Mouse (Mus musculus) cerebellum, adult 11 months (tissue): ENCODE measurements around the gene Pkd1.
A peak's percentile ranks its signal among the peaks of the same experiment; 100 is the strongest.

Experiments
- DNase-seq: peaks from one replicate; pipeline ENCODE4 v3.0.0; 2022

The Pkd1 gene

DNA sequence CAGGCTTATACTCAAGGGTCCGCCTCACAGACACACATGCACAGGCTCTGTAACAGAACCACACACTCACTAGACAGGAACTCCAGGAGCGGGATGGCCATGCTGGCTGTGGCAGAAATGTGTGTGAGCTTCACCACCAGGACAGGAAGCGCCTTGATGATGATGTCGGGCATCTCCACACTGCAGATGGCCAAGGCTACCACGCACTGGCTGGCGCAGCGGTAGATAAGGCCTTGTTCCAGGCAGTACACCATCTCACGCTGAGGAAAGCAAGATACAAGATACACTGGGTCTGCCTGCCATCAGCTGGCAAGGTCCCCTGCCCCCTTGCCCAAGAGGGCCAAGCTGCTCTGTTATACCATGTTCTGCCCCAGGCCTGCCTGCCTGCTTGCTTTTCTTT is 59.2 kb downstream of the Pkd1 start:
- DNase-seq = no peak

DNA sequence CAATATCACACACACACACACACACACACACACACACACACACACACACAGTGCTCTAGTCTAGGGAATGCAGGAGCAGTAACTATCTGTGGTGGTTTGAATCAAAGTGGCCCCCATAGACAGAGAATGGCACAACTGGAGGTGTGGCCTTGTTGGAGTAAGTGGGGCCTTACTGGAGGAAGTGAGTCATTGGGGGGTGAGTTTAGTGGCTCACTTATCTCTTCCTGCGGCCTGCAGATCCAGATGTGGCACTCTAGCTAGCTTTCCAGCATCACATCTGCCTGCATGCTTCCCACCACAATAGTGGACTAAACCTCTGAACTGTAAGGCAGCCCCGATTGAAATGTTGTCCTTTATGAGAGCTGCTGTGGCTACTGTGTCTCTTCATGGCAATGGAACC is 61.1 kb downstream of the Pkd1 start:
- DNase-seq = no peak

DNA sequence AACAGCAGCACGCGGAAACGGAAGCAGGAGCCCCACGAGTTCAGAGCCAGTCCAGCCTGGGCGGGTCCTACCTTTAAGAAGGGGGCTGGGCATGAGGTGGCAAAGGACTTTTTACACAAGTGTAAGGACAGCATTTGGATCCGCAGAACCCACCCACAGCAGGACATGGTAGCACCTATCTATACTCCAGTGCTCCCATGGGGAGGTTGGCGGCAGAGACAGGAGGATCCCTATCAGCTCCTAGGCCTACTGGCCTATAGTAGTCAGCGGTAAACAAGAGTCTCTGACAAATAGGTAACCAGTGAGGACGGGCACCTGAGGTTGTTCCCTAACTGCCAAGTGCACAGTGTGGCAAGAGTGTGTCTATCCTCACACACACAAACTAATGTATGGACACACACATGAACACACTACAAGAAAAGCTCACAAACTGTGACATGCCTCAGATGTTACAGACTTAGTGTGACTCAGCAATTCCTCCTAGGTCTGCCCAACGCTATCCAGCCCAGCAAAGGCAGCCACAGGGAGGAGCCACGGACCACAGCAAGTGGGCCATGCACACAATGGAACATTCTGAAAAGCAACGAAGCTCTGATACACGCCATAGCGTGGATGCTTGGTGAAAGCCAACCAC is 68.0 kb downstream of the Pkd1 start:
- DNase-seq = no peak

DNA sequence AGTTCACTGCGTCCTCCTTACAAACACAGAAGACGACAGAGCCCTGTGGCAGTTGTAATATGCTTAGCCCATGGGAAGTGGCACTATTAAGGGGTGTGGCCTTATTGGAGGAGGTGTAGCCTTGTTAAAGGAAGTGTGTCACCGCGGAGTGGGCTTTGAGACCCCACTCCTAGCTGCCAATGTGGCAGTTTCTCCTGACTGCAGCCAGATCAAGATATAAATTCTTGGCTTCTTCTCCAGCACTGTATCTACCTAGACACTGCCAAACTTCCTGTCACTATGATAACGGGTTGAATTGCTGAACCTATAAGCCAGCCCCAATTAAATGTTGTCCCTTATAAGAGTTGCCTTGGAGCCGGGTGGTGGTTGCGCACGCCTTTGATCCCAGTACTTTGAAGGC is 75.8 kb downstream of the Pkd1 start:
- DNase-seq = no peak

DNA sequence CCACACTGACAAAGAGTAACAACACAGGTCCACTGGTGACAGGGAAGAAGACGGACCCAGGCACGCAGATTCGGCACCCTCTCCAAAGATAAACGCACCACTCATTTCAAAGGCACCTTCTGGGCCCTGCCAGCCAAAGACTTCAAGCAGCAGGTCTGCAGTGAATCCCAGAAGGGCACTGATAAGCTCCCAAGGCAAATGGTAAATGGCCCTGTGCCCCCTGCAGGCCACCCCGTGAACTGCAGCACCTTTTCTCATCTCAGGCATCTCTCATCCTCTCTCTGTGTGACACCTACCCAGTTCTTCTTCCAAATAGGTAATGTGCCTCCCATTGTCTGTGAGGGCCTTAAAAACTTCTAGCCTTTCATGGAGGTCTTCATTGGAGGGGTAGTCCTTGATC is 79.0 kb downstream of the Pkd1 start:
- DNase-seq = peak; percentile 81

DNA sequence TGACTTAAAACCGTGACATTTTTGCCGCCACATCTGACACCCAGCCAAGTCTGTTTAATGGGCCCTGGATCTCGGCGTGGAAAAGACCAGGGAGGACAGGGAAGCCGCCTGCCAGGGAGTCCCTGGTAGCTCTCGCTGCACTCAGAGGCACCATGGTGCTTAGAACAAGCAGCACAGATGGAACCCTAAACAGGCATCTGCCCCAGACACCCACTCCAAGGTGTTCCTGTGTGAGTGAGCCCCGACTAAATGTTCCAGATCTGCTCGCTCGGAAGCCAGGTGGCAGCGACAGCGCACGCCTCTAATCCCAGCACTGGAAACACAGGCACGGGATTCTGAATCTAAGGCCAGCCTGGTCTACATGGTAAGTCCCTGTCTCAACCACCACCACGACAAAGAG is 80.4 kb downstream of the Pkd1 start:
- no peak for DNase-seq

DNA sequence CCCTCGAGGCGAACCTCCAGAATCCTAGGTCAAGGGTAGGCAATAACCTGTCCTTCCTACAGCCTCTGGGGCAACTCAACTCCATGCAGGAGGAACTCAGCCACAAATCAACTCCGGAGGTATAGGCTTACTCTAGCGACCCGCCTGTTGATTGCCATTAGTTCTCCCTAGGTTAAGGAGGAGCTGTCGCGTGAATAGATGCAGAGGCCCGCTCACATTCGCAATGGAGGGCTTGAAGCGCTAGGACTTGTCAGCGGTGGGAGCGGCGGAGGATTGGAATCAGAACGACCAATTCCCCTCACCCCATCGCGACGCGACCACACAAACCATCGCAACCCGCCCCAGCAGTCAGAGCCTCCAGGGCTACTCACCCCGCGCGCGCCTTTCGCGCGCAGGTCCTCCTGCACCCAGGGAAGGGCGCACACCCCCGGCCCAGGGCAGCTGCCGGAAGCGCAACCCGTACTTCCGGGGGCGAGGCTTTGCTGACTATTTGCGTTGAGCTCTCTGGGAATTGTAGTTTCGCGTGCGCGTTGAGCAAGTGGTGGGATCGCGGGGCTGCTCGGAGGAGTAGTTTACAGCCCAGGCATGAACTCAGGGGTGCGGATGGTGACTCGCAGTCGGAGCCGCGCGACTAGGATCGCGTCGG is 82.7 kb downstream of the Pkd1 start, which contains the start of the genes Tsc2 and Nthl1:
Gene Tsc2 (minus strand): TSS at position 464 of the 646 bp plus-strand sequence.
Gene Nthl1 (plus strand): TSS at position 514 of the 646 bp plus-strand sequence.
- DNase-seq = peak; percentile 69

DNA sequence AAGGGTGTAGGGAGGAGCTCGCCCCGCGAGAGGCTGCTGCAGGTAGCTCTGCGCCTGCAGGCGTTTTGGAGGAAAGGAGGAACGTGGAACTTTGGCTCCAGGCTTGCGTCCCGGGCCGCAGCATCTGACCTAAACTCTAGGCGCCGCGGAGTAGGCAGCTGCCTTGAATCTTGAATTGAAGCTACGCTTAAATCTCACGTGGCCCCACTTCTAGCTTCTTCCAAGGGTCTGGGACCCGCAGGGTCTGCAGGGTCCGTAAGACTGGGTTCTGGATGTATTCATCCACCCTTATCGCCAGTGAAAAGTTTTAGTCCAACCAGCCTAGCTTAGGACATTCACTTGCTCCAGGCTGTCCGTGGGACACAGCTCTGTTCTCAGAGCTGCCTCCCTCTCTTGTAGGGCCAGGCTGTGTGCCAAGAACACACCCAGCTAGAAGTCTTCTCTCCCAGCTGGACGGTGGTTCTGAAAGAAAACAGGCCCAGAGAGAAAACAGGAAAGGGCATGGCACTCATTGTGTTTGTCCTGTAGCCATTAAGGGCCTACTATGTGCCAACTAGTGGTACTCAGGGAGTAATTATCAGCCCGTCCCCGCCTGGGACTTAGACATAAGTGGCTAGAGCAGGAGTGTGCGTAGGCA is 83.3 kb downstream of the Pkd1 start:
- DNase-seq = no peak

DNA sequence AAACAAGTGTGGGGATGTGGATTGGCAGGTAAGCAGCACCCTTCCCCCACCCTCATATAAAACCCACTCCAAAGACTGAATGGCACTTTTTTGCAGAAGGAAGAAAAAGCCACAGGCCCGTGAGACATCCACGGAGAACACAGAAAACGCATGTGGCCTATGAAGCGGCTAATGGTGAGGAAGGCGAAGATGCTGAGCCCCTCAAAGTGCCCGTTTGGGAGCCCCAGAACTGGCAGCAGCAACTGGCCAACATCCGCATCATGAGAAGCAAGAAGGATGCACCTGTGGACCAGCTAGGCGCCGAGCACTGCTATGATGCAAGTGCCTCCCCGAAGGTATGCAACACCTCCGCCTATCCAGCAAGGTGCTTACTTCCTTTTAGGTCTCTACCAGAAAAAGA is 84.2 kb downstream of the Pkd1 start:
- DNase-seq = no peak

DNA sequence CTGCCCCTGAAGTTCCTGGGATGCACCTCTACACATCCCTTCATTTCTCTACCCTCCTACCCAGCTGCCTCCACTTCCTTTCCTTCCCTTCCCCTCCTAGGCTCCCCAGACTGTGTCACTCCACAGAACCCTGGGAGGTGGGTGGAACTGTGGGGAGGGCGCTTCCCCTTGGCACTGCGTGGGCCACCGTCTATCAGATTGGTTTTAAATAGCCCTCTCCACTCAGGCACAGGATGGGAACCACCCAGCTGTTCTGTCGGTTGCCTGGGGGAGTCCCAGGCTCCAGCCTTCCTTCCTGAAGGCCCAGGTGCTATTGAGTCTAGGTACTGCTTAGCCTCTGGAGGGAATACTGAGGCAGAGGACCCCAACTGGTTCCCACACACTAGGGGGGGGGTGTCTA is 85.4 kb downstream of the Pkd1 start:
- DNase-seq = no peak

DNA sequence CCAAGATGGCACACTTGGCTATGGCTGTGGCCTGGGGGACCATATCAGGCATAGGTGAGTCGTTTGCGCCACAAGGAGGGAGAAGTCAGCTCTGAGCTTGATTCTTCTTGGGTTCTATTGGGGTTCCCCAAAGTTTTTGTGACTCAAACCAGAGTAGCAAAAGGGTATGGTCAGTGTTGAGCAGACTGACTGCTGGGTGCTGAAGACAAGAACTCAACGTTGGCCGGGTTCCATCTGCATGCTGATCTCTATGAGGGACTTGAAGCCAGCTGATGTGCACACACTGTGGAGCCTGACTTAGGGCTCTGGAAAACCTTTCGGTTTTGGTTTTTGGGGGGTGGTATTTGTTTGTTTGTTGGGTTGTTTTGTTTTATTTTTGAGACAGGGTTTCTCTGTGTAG is 86.1 kb downstream of the Pkd1 start:
- DNase-seq = no peak

DNA sequence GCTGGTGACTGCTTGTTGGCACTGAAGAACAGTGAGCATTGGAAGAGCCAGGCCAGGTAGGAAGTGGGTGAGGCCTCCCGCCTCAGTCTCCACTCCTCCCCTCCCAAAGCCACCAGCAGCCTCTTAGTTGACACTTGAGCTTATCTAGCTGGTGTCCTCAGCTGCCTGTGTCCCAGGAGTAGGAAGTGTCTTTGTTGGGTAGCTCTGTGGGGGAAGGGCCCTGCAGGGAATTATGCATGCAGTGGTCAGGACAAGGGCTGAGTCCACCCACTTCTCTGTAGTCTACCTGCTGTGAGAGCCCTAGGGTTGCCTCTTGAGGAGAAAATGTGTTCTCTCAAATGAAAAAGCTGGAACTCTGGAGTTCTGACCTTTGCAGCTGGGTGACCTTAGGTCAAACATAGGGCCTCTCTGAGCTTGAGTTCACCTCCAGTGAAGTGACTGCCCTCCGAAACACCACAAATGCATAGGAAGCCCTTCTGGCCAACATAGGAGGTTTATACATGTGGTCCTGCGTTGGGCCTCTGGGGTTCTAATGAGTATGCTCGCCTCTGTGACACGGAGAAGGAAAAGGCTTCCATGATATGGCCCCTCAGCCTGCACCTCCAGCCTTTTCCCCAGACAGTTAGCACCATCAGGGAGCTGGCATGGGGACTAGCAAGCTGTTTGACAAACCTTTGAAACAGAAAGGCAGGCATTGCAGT is 87.3 kb downstream of the Pkd1 start:
- no peak for DNase-seq

DNA sequence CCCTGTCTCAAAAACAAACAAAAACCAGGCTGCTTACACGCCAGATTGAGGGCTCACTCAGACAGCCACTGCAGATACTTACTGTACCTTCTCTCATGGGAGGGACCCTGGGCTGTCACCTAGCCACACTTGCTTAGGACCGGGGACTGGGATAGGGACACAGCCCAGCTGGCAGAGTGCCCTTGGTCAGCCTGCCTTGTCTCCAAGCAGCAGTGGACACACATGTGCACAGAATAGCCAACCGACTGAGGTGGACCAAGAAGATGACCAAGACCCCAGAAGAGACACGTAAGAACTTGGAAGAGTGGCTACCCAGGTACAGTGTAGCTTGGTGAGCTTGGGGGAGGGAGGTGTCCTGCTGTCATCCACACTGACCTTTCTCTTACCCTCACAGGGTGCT is 88.6 kb downstream of the Pkd1 start:
- no peak for DNase-seq

DNA sequence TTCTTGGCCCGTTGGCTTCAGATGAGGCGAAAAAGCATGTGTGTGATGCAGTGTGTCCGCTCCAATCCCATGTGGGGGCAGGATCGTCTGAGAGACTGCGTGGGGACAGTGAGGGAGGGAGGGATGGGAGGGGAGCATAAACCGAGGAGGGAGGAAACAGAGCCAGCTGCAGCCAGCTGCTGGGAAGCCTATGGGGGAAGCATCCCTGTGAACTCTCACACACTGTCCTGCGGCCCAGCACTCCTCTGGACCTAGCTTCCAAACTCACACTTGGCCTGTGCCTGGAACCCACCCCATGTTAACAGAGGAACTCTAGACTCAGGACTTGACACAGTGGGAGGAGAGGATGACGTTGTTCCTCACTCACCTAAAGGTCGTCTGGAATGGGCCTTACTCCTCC is 89.2 kb downstream of the Pkd1 start:
- DNase-seq = no peak

DNA sequence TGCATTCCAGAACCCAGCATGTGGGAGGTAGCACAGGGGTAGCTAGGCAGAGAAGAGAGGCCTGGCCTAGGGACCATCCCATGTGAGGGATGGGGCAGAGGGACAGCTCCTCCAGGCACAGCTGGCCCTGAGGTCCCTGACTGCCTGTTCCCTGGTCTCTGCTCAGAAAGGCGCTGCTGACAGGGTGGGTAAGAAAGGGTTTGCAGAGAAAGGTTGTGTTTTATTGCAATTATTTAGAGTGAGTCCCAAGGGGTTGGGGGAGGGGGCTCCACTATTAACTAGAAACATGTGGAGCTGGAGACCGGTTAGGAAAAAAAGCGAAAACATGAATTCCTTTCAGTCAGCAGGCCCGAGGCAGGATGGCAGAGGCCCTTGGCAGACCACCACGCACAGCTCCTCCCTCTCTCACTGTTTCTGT is 89.9 kb downstream of the Pkd1 start:
- DNase-seq = no peak

DNA sequence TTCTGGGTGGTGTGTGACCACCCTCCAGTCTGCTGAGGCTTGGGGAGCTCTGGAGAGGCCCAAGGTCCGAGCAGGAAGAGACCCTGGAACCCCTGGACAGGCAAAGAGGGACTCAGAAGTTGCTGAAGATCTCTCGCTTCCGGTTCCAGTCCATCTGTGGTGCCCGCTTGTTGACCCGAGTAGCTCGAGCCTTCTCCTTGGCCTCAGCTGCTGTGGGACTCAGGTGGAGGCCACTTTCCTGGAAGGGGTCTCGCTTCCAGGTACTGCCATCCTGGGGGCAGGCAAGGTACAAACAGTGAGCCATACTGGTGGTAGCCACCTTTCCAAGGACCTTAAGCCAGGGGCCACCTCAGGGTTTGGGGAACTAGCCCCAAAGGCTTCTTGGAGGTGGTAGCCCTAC is 90.5 kb downstream of the Pkd1 start:
- no peak for DNase-seq

DNA sequence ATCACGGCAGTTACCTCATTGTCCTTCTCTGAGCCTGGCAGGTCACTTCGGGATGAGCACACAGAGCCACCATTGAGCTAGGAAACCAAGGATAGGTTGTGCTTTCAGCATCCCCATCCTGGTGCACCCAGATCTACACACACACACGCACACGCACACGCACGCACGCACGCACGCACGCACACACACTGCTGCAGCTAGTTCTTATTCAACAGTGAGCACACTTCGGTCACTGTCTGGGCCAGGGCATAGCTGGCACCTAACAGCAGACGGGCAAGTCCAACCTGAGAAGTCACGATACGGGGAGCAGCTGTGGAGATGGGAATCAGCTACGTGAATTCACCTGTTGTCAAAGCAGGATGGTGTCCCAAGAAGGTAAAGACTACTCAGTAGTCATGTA is 90.9 kb downstream of the Pkd1 start:
- no peak for DNase-seq

DNA sequence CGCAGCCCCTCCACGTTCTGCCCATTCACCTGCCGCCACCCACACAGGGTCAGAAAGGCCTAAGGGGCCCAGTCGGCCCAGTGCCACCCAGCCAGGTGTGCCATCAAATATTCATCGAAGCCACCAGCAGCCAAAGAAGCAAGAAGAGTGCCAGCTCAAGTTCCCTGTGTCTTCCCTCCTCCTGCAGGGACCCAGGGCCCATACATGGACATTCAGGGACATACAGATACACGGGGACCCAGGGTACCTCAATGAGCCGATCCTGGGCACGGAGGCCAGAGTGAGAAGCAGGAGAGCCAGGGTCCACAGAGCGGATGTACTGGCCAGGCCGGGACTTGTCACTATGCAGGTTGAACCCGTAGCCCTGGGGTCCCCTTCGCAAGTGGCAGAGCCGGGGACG is 92.3 kb downstream of the Pkd1 start:
- no peak for DNase-seq

DNA sequence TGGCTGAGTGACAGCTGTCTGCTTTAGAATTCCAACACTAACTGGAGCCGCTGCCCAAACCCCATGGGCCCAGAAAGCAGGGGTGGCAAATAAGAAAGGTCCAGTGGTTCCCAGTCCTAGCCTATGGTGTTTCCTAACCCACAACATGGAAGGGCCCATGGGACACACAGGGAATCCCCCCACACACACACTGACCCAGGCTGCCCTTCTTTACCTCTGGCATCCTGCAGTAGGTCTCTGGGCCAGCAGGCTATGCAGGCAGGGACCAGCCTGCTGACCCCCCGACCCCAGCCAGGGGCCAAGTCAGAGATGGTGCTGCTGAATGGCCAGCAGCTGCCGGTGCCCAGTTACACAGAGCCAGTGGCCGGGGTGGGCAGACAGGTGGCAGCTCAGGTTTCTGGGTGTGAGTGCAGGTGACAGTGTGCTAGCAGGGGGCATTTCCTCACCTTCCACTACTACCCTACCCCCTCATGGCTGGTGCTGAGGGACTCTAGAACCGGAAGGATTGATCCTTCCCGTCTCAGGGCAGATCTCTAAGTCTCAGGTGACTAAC is 93.2 kb downstream of the Pkd1 start:
- DNase-seq = no peak

DNA sequence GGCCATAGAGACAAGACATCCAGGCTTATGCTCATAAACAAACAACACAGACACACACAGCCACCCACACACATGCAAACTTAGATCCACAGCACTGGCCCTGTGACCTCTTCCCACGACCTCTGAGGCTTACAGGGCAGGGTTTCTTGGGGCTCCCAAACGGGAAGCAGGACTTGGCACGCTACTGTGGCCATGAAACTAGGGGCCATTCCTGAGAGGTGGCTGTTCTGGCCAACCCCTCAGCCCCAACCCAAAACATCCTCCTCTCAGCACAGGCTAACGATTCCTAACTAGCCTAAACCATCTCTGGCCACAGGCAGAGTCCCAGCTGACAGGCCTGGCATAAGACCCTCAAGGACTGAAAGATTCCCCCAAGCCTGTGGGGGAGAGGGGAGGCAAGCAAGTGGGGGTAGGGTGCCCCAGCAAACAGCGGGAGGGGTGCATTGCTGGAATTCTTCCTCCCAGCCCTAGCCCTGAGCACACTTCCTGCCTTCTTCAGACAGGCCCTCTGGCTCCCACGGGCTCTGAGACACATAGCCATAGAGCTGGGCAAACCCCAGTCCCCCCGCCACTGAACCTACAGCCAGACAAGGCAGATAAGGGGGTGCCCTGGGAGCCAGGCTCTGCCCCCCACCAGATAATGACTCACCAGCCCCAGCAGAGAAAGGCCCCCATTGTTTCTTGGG is 94.5 kb downstream of the Pkd1 start:
- DNase-seq = no peak

DNA sequence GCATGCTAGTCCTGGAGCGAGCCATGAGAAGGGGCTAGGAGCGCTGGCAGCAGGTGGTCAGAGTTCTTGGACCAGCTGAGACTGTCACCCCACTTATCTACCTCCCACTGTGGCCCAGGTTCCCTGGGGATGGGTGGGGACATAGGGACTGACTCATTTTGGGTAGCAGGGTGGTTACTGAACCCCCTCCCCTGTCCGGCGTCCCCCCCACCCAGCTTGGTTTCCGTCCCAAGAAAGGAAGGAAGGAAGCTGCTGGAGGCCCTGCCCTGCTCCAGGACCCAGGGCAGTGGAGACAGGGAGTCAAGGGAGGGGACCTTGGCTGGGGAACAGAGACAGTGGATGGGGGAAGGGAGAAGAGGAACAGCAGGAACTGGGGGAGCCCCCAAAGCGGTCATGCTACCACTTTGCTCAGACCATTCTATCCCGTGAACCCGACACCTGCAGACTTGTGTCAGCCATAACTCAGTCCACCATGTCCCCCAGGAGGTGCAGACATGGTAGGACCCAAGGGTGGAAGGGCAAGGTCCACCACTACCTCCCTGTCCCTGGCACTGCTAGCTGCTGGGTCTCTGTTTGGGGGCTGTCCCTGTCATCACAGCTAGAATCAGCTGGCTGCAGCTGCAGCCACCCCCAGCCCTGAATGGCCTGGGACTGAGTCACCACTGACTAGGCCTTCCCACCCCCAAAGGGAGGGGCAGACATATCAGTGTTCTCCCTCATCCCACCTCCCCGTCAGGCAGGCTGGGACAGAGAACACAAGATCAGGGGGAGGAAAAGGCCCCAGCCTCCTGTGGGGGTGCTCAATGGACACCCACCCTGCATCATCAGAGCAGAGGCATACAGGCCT is 95.5 kb downstream of the Pkd1 start:
- DNase-seq = no peak

DNA sequence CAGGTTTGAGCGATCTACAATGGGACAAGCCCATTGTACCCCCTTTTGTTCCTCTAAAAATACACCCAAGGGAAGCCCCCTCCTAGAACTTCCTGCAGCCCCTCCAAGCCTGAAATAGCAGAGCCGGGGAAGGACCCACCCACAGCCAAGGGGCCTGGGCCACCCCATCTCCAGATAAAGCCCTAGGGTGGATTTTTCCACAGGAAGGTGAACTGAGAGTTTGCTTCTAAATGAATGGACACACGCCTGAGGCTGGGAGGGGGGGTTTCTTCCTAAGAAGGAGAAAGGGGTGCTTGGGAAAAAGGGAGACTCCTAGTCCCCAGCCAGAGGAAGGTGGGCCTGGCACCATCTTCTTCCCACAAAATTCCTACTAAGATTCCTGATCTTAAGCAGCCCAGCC is 96.3 kb downstream of the Pkd1 start:
- no peak for DNase-seq
